10 mouse cellular contexts compared by ENCODE assay signal in the genomic region with DNA sequence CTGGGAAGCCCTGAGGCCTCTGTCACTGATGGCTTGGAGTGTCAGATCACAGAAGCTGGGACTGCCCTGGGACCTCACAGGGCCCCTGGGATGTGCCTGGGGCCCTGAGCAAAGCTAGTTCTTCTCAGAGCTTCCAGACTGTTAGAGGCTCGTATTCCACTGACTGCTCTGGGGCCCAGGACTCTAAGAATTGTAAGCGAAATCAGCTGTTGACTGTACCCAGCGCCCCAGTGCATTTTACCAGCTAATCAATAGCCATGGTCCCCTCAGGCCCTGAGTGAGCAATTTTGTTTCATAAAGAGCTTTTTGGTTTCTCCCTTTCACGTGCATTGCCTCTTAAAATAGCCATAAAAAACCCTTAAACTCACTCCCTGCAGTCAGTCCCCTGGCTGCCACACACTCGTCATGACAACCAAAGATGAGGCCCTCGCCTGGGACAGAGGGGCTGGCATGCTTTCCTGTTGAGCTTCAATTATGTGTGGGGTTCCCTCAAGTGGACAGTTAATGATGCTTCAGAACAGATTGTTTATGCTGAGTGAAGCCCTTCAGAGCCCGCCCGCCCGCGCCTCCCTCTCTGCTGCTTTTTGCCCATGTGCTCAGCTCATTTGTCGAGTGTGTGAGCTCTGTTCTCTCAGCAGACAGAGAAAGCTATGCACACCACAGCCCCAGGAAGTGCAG. TPM values are rescaled to one million over a fixed set of nuclear protein-coding genes. Genes with fewer than 3 reads are reported as not detected.
DNase-seq lines count a peak whose midpoint lies in the region; ATAC-seq and TF ChIP-seq lines count a peak whose summit lies in the region.
"Had no signal": no experiment of that assay in that cellular context is flagged by ENCODE, and none has a peak within 500 bp of the region (broad histone marks: within the 10 kb centered on the region; RNA-seq: fewer than 3 reads in every experiment).

No protein-coding gene starts in this region.

- H3K4me2 ChIP-seq in lung, embryonic 16.5 days (ENCODE audit: low read depth, low read length) = no peak overlapping the region
- H3K4me2 ChIP-seq in limb, embryonic 14.5 days (replicated peaks; ENCODE audit: low read depth, low read length, severe bottlenecking) = no peak overlapping the region
- H3K4me2 ChIP-seq: liver, embryonic 13.5 days had no signal

- H3K27me3 ChIP-seq in lung, embryonic 16.5 days (ENCODE audit: control insufficient read depth, insufficient read depth, low read depth, low read length) = no peaks in the 10 kb centered on the region
- H3K27me3 ChIP-seq in limb, embryonic 14.5 days (ENCODE audit: control insufficient read depth, insufficient read depth, low read length) = no peaks in the 10 kb centered on the region
- H3K27me3 ChIP-seq: liver, embryonic 13.5 days had no signal

- ATAC-seq in lung, embryonic 16.5 days (ENCODE audit: low read depth) = peak; percentile 86
- ATAC-seq in limb, embryonic 14.5 days (ENCODE audit: low FRiP score, low read depth) = peak; percentile 34; the same call in 1 of the 2 replicates

- no peaks in the 10 kb centered on the region for H3K36me3 ChIP-seq in lung, embryonic 16.5 days (ENCODE audit: control insufficient read depth, insufficient read depth, low read length)
- H3K36me3 ChIP-seq in limb, embryonic 14.5 days (ENCODE audit: control insufficient read depth, insufficient read depth, low read length) = peaks cover 23% of the 10 kb centered on the region

- peaks cover 12% of the 10 kb centered on the region for H3K4me1 ChIP-seq in lung, embryonic 16.5 days (replicated peaks; ENCODE audit: control insufficient read depth, insufficient read depth, low read length)
- peaks cover 7% of the 10 kb centered on the region; the same call in 1 of the 2 replicates for H3K4me1 ChIP-seq in limb, embryonic 14.5 days (ENCODE audit: control insufficient read depth, insufficient read depth, low read length)

- DNase-seq in cerebellum, postnatal 10 days = peak; percentile 53 to 55
- DNase-seq in cerebellum, adult 9-11 months = no peak
- DNase-seq in lung, postnatal 36 days = no peak
- no peak for DNase-seq in limb, embryonic 14.5 days (ENCODE audit: low spot score)
- DNase-seq in right cerebral cortex, postnatal 4 days = peak; percentile 28
- no peak for DNase-seq in spleen, adult 18-20 months
- no peak for DNase-seq in adrenal gland, adult 8-10 months
- DNase-seq: cerebellum, postnatal 36 days; liver, embryonic 13.5 days had no signal

- no peaks in the 10 kb centered on the region for H3K9me3 ChIP-seq in lung, embryonic 16.5 days (ENCODE audit: control insufficient read depth, low read length)
- no peaks in the 10 kb centered on the region for H3K9me3 ChIP-seq in limb, embryonic 14.5 days (ENCODE audit: control insufficient read depth, low read length)
- H3K9me3 ChIP-seq: liver, embryonic 13.5 days had no signal

- TF ChIP-seq POLR2A in limb, embryonic 14.5 days (IDR thresholded peaks at IDR 0.05; ENCODE audit: borderline replicate concordance, extremely low read depth, insufficient read depth, insufficient read length) = no peak

- H3K4me3 ChIP-seq in lung, embryonic 16.5 days (ENCODE audit: low read length) = no peak overlapping the region
- H3K4me3 ChIP-seq in limb, embryonic 14.5 days (replicated peaks; ENCODE audit: low read length) = no peak overlapping the region
- H3K4me3 ChIP-seq: liver, embryonic 13.5 days had no signal

- peak overlapping the region; percentile 70 for H3K27ac ChIP-seq in lung, embryonic 16.5 days (ENCODE audit: low read length)
- H3K27ac ChIP-seq in limb, embryonic 14.5 days (replicated peaks; ENCODE audit: low read depth, low read length) = no peak overlapping the region
- H3K27ac ChIP-seq: liver, embryonic 13.5 days had no signal

- H3K9ac ChIP-seq in lung, embryonic 16.5 days (ENCODE audit: low read length) = no peak overlapping the region
- no peak overlapping the region for H3K9ac ChIP-seq in limb, embryonic 14.5 days (ENCODE audit: low read depth, low read length, severe bottlenecking)
- H3K9ac ChIP-seq: liver, embryonic 13.5 days had no signal

- 39% methylated on average over 11 of the region's 11 CpGs for WGBS in lung, embryonic 16.5 days
- 28% methylated on average over 11 of the region's 11 CpGs for WGBS in limb, embryonic 14.5 days

RNA-seq across cellular contexts. Expression of a gene that starts 25.2 kb away (rescaled TPM):
- polyA plus RNA-seq in lung, embryonic 16.5 days (2015; fragmentation: Nextera tagmentation; extraction: Ambion mirVana) = 61.6 and 67.9 TPM in 2 replicates
- 37.9 and 55.5 TPM in 2 replicates for polyA plus RNA-seq in limb, embryonic 14.5 days (2012; rRNA removed)
- 75.4 and 90.7 TPM in 2 replicates for polyA plus RNA-seq in limb, embryonic 14.5 days (2014; fragmentation: Nextera tagmentation; extraction: Ambion mirVana)
- total RNA-seq in adrenal gland, adult 8-10 months (2022) = 10 to 100 TPM; 49.0 to 66.1 (median 57.1) TPM

RNA-seq across cellular contexts. Expression of a gene that starts 25.3 kb away (rescaled TPM):
- 2.4 and 3.3 TPM in 2 replicates for polyA plus RNA-seq in lung, embryonic 16.5 days (2015; fragmentation: Nextera tagmentation; extraction: Ambion mirVana)
- polyA plus RNA-seq in limb, embryonic 14.5 days (2012; rRNA removed) = 2.6 and 2.8 TPM in 2 replicates
- 3.5 and 3.6 TPM in 2 replicates for polyA plus RNA-seq in limb, embryonic 14.5 days (2014; fragmentation: Nextera tagmentation; extraction: Ambion mirVana)
- total RNA-seq in adrenal gland, adult 8-10 months (2022) = 1 to 10 TPM; 3.1 to 8.1 (median 5.0) TPM

RNA-seq across cellular contexts. Expression of a gene that starts 37.2 kb away (rescaled TPM):
- polyA plus RNA-seq in lung, embryonic 16.5 days (2015; fragmentation: Nextera tagmentation; extraction: Ambion mirVana) = 0.85 and 1.1 TPM in 2 replicates
- 0.09 and 0.28 TPM in 2 replicates for polyA plus RNA-seq in limb, embryonic 14.5 days (2012; rRNA removed)
- 0.40 and 0.41 TPM in 2 replicates for polyA plus RNA-seq in limb, embryonic 14.5 days (2014; fragmentation: Nextera tagmentation; extraction: Ambion mirVana)
- total RNA-seq in adrenal gland, adult 8-10 months (2022) = under 1 TPM in 1 of 4 experiments, not detected in 3; 0.26 TPM

RNA-seq across cellular contexts. Expression of a gene that starts 39.8 kb away (rescaled TPM):
- polyA plus RNA-seq in lung, embryonic 16.5 days (2015; fragmentation: Nextera tagmentation; extraction: Ambion mirVana) = 12.6 and 14.9 TPM in 2 replicates
- 24.0 and 27.2 TPM in 2 replicates for polyA plus RNA-seq in limb, embryonic 14.5 days (2012; rRNA removed)
- polyA plus RNA-seq in limb, embryonic 14.5 days (2014; fragmentation: Nextera tagmentation; extraction: Ambion mirVana) = 15.2 and 15.7 TPM in 2 replicates
- 10 to 100 TPM; 23.9 to 40.4 (median 32.0) TPM for total RNA-seq in adrenal gland, adult 8-10 months (2022)

RNA-seq across cellular contexts. Expression of a gene that starts 39.9 kb away (rescaled TPM):
- polyA plus RNA-seq in lung, embryonic 16.5 days (2015; fragmentation: Nextera tagmentation; extraction: Ambion mirVana) = not detected in 2 replicates
- polyA plus RNA-seq in limb, embryonic 14.5 days (2012; rRNA removed) = 0.04 TPM in 1 of 2 replicates, not detected in the other
- not detected in 2 replicates for polyA plus RNA-seq in limb, embryonic 14.5 days (2014; fragmentation: Nextera tagmentation; extraction: Ambion mirVana)
- total RNA-seq in adrenal gland, adult 8-10 months (2022) = not detected
- polyA plus RNA-seq: liver, embryonic 13.5 days had no signal

Comparison
In these comparisons a context has a peak if more than half of its experiments do, and no peak if none do; other contexts are left out.
1. DNase-seq: peak in cerebellum, postnatal 10 days (2 of 2) and right cerebral cortex, postnatal 4 days (single experiment); none in cerebellum, adult 9-11 months (single experiment), lung, postnatal 36 days (single experiment), limb, embryonic 14.5 days (single experiment), spleen, adult 18-20 months (0 of 2) and adrenal gland, adult 8-10 months (single experiment).